Mouse (Mus musculus) lung, postnatal 0 days (tissue): Measurements from ENCODE around the gene Cd4.

Experiments
- CTCF ChIP-seq: IDR thresholded peaks from 2 replicates; pipeline ENCODE4 v1.5.1; 2016; ENCODE audit warnings: antibody characterized with exemption, mild to moderate bottlenecking
- EP300 ChIP-seq: IDR thresholded peaks from 2 replicates; pipeline ENCODE4 v1.6.1; 2016; ENCODE audit warnings: antibody characterized with exemption, mild to moderate bottlenecking, control low read depth

GRCm38 (mm10) chr6:124840241-124841167 is 47.5 kb downstream of the Cd4 start, which contains the start of gene Gnb3:
- TF ChIP-seq CTCF (no peak), EP300 (no peak)
